Mouse (Mus musculus) lung, adult 2 months (tissue): ENCODE data around the gene Kcna7. TPM values are rescaled to one million over a fixed set of nuclear protein-coding genes. Genes with fewer than 3 reads are reported as not detected.
"Not testable (repeated sequence)": the region's sequence is repeated elsewhere in the genome, so short reads cannot be mapped to it uniquely, and the experiment has no call there.

ENCODE experiments used
- DNase-seq: peaks from one replicate; pipeline ENCODE4 v3.0.0; 2022
- H3K4me1 ChIP-seq: fragments of 200-500 bp; 2 replicates; pipeline ENCODE4 v1.6.1; 2011; ENCODE audit warnings: low read length; ENCODE audit not compliant: control insufficient read depth, insufficient read depth
- H3K4me3 ChIP-seq: fragments of 200-500 bp; replicated peaks from 2 replicates; pipeline ENCODE3; 2011; ENCODE audit warnings: low read depth, mild to moderate bottlenecking, control low read depth, low read length; ENCODE audit errors: extremely low read depth
- CTCF ChIP-seq: fragments of 200-500 bp; IDR thresholded peaks from 2 replicates; pipeline ENCODE4 v1.5.1; 2011; ENCODE audit warnings: mild to moderate bottlenecking, low read length, control low read depth; ENCODE audit not compliant: insufficient read depth
- POLR2A ChIP-seq: fragments of 200-500 bp; IDR thresholded peaks from 2 replicates; pipeline ENCODE4 v1.6.1; 2011; ENCODE audit warnings: low read depth, mild to moderate bottlenecking, control low read depth, low read length, borderline replicate concordance; ENCODE audit errors: extremely low read depth
- WGBS: fragments of 180-500 bp; shearing (Covaris S2); methylation state at CpG from one replicate; pipeline ENCODE4 v1.1.7; 2018; 5-methylcytosine and 5-hydroxymethylcytosine counted together
- polyA plus RNA-seq: library from polyadenylated mRNA; depleted of rRNA; stranded (reverse); fragments of >200 nt; gene quantifications from 2 replicates; pipeline ENCODE4 v1.2.3, GENCODE M21; 2012

The Kcna7 gene
- polyA plus RNA-seq, 1 experiment: 2.3 TPM

DNA sequence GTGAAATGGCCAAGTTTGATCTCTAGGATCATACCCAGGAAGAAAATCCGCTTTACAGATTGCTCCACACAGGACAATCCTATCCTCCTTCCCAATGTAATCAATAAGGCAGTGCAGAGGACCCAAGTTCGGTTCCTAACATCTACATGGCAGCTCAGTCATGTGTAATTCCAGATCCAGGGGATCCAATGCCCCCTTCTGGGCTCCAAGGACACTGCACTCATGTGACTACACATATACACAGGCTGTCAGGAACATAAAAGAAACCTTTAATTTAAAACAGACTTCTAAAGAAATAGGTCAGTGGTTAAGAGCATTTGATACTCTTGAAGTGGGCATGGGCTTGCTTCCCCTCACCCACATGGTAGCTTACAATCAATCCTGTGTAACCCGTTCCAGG, 19.4 kb upstream of the Kcna7 start:
- no peak for TF ChIP-seq CTCF
- no peak for TF ChIP-seq POLR2A
- no peak for DNase-seq
- no peaks in the 10 kb centered on the region for H3K4me1 ChIP-seq
- H3K4me3 ChIP-seq: no peak overlapping the region
- 90% methylated on average over 3 of the region's 3 CpGs for WGBS

DNA sequence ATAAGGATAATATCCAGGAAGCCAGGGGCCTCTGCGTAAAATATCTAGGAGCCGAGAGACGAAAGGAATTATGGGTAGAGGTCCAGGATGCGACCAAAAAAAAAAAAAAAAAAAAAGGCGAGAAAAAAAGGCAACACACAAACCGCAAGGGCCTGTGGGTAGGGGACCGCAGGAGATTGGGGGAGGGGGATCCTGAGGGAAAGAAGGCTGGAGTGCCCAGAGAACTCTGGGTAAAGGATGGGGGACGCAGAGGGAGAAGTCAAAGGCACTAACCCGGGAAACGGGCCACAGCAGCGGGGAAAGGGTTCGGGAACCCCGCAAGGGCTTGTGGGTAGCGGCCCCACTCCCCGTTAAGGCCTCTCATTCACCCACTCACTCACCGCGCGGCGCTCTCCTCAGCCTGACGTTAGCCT, 10.3 kb upstream of the Kcna7 start:
- H3K4me1 ChIP-seq: peaks cover 8% of the 10 kb centered on the region
- H3K4me3 ChIP-seq: peak overlapping the region; percentile 67
- 1% methylated on average over 19 of the region's 20 CpGs for WGBS
- DNase-seq: no peak
- TF ChIP-seq POLR2A (no peak), CTCF (no peak)

DNA sequence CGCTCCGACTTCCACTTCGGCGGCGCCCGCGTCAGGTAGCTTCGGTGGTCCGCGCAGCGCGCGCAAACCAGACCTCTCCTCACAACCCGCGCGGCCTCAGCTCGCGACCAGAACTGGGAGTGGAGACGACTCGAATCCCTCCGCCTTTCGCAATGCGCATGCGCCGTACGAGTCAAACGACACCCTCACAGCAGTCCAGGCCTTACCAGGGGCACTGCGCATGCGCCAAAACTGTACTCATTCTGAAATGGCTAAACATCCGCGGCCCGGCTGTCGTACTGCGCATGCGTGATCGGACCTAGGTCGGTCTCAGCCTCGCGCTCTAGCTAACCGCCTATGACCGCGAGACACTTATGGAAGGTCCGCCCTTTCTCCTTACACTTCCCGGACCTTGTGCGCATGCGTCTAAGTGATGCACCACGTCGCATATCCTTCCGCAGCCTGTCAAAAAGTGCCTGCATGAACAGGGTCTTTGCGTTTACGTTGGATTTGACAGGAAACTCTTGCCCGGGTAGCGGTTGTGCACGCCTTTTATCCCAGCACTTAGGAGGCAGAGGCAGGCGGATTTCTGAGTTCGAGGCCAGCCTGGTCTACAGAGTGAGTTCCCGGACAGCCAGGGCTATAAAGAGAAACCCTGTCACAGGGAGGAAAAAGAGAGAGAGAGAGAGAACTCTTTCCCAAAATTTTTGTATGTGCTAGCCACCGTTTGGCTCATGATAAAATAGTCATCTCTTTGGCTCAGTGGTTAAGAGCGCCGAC, 9.7 kb upstream of the Kcna7 start, which contains the start of gene Snrnp70:
Gene Snrnp70 (minus strand): TSS at position 165 of the 759 bp plus-strand sequence.
- WGBS: under 1% methylated on average over 60 of the region's 60 CpGs
- Histone ChIP-seq H3K4me3 (peak within 1 kb of the TSS; percentile 68), H3K4me1 (peaks cover 8% of the 10 kb centered on the region)
- peak; percentile 99 for DNase-seq
- TF ChIP-seq CTCF (no peak), POLR2A (peak; percentile 98)

DNA sequence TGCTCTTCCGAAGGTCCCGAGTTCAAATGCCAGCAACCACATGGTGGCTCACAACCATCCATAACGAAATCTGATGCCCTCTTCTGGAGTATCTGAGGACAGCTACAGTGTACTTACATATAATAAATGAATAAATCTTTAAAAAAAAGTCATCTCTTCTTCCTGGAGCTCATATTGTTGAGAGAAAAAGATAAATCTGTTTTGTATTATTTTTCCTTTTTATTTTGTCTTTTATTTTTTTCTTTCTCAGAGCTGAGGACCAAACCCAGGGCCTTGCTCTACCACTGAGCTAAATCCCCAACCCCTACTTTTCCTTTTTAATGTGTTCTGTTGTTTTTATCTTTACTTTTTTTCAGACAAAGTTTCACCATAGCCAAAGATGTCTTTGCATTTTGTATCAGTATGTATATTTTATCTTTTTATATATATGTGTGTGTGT, 9.1 kb upstream of the Kcna7 start:
- not testable (repeated sequence) for DNase-seq, H3K4me1 ChIP-seq
- under 1% methylated on average over 3 of the region's 3 CpGs for WGBS
- peak overlapping the region; percentile 68 for H3K4me3 ChIP-seq

DNA sequence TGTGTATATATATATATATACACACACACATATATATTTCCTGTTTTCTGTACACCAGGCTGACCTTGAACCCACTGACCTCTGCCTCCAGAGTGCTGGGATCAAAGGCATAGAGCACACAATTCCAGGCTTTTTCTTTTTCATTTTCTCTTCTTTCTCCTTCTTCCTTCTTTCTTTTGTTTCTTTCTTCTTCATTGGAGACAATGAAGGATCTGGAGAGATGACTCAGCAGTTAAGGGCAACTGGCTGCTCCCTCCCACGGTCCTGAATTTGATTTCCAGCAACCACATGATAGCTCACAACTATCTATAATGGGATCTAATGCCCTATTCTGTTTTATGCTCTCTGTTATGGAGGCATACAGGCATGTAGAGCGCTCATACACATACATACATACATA, 8.7 kb upstream of the Kcna7 start:
- Histone ChIP-seq H3K4me1 (peaks cover 8% of the 10 kb centered on the region), H3K4me3 (no peak overlapping the region)
- 61% methylated on average over 2 of the region's 2 CpGs for WGBS
- DNase-seq: no peak
- TF ChIP-seq CTCF: no peak
- TF ChIP-seq POLR2A: no peak

DNA sequence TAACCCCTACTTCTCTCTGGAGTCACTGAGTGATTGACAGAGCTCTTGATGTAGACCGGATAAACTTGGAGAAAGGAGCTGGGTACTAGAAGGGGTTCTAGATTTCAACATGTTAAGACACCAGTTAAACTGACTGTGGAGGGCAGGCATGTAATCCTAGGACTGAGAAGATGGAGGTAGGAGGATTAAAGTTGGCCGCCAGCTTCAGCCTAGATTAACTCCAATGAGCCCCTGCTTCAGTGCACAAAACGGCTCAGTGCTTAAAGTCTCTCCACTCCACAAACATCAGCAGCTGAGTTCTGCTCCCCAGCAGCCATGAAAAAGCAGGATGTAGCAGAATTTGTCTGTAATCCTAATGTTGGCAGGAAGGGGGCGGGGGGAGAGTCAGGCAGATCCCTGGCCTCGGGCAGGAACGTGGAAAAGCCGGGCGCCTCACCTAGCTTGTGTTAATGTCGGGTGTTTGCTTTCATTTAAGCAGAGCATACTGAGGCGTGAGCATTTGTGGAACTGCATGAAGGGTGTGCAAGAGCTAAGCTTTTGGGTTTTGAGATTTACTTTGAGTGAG, 3.9 kb upstream of the Kcna7 start:
- DNase-seq: no peak
- 54% methylated on average over 10 of the region's 10 CpGs for WGBS
- TF ChIP-seq POLR2A: no peak
- Histone ChIP-seq H3K4me1 (peaks cover under 1% of the 10 kb centered on the region; the same call in 1 of the 2 replicates), H3K4me3 (no peak overlapping the region)

DNA sequence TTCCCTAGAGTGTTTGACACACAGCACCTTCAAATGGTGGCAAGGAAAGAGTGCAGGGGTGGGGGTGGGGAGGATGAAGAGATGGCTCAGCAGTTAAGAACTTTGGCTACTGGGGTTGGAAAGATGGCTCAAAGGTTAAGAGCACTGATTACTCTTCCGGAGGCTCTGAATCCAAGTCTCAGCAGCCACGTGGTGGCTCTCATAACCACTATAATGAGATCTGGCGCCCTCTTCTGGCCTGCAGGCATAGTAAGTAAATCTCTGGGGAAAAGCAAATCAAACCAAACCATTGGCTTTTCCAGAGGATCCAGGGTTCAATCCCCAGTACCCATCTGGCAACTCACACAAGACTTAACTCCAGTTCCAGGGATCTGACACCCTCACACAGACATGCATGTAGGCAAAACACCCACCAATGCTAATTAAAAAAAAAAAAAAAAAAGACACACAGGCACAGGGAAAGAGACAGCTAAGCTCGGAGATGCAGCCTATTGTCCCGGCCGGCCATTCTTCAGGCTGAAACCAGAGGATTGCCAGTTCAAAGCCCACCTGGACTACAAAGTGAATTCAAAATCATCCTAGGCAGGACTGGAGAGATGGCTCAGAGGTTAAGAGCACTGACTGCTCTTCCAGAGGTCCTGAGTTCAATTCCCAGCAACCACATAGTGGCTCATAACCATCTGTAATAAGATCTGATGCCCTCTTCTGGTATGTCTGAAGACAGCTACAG, 1.8 kb upstream of the Kcna7 start:
- DNase-seq: peak; percentile 62
- 44% methylated on average over 6 of the region's 6 CpGs for WGBS
- Histone ChIP-seq H3K4me1 (peaks cover 2% of the 10 kb centered on the region; the same call in 1 of the 2 replicates), H3K4me3 (no peak overlapping the region)
- TF ChIP-seq POLR2A: no peak
- TF ChIP-seq CTCF: peak; percentile 45; the same call in 1 of the 2 replicates

DNA sequence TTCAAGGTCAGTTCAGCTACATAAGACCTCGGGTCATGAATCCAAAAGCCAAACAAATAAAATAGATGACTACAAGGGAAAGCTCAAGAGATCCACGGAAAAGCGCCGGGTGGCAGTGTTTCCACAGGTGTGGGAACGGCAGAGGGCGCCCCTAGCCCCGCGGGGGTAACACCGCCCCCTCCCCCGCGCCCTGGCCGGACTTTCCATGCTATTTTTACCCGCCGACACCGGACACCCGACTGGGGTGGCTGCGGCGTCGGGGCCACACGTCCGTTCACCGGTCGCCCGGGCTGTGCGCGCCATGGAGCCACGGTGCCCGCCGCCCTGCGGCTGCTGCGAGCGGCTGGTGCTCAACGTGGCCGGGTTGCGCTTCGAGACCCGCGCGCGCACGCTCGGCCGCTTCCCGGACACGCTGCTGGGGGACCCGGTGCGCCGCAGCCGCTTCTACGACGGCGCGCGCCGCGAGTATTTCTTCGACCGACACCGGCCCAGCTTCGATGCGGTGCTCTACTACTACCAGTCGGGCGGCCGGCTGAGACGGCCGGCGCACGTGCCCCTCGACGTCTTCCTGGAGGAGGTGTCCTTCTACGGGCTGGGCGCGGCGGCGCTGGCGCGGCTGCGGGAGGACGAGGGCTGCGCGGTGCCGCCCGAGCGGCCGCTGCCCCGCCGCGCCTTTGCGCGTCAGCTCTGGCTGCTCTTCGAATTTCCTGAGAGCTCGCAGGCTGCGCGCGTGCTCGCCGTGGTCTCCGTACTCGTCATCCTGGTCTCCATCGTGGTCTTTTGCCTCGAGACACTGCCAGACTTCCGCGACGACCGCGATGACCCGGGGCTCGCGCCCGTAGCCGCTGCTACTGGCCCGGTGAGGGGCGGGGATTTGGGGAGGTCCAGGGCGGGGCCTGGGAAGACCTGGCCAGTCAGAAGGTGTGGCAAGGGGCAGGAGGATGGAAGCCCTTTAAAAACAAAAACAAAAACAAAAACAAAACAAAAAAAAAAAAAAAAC, 1.0 kb downstream of the Kcna7 start:
- TF ChIP-seq POLR2A: no peak
- TF ChIP-seq CTCF: no peak
- H3K4me1 ChIP-seq: peaks cover 2% of the 10 kb centered on the region; the same call in 1 of the 2 replicates
- peak overlapping the region; percentile 39 for H3K4me3 ChIP-seq
- peak; percentile 51 for DNase-seq
- under 1% methylated on average over 114 of the region's 114 CpGs for WGBS

DNA sequence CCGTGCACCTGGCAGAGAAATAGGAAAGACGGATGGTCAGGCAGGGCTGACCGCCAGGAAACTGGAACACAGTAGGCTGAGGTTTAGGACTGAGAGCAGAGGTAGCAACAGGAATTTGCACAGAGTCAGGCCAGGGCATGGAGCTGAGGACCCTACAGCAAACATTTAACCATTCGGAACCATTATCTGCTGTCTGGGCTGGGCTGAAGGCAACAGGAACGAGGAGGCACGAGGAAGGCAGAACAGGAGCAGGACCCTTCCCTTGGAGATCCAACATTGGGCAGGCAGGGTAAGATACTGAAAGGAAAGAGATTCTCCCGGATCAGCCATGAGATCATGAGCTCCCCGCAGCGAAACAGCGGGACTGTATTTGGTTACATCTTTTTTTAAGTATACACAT, 2.4 kb downstream of the Kcna7 start:
- DNase-seq: no peak
- WGBS: 69% methylated on average over 10 of the region's 10 CpGs
- TF ChIP-seq POLR2A: no peak
- no peak for TF ChIP-seq CTCF

More for the DNA sequence above, 2.4 kb downstream of the Kcna7 start:
- peaks cover 2% of the 10 kb centered on the region; the same call in 1 of the 2 replicates for H3K4me1 ChIP-seq
- no peak overlapping the region for H3K4me3 ChIP-seq
